Mouse (Mus musculus) bone marrow, adult 2 months (tissue): Measurements from ENCODE around the gene Cdkl5. TPM values are rescaled to one million over a fixed set of nuclear protein-coding genes. Genes with fewer than 3 reads are reported as not detected.

ENCODE experiments used
- H3K27ac ChIP-seq: fragments of 200-500 bp; 2 replicates; pipeline ENCODE4 v1.5.1; 2012; ENCODE audit warnings: low read depth, mild to moderate bottlenecking, control low read depth, inconsistent platforms, low read length; ENCODE audit not compliant: control insufficient read depth, poor library complexity, insufficient read depth
- H3K4me1 ChIP-seq: fragments of 200-500 bp; 2 replicates; pipeline ENCODE4 v1.6.1; 2011; ENCODE audit warnings: low read length; ENCODE audit not compliant: control insufficient read depth, insufficient read depth
- H3K4me3 ChIP-seq: fragments of 200-500 bp; replicated peaks from 2 replicates; pipeline ENCODE3; 2011; ENCODE audit warnings: mild to moderate bottlenecking, low read depth, low read length, control low read depth; ENCODE audit not compliant: control insufficient read depth
- CTCF ChIP-seq: fragments of 200-500 bp; IDR thresholded peaks from 2 replicates; pipeline ENCODE4 v1.5.1; 2011; ENCODE audit warnings: low read length, control low read depth; ENCODE audit not compliant: control insufficient read depth, insufficient read depth
- POLR2A ChIP-seq: fragments of 200-500 bp; IDR thresholded peaks from 2 replicates; pipeline ENCODE4 v1.6.1; 2011; ENCODE audit warnings: low read depth, mild to moderate bottlenecking, control low read depth, low read length, borderline replicate concordance; ENCODE audit not compliant: control insufficient read depth
- WGBS: fragments of 180-500 bp; shearing (Covaris S2); methylation state at CpG from one replicate; pipeline ENCODE4 v1.1.7; 2018; 5-methylcytosine and 5-hydroxymethylcytosine counted together
- polyA plus RNA-seq: library from polyadenylated mRNA; stranded (reverse); fragments of >200 nt; gene quantifications from 2 replicates; pipeline ENCODE4 v1.2.4, GENCODE M21; 2011; ENCODE audit warnings: low replicate concordance; ENCODE audit not compliant: missing spikeins, insufficient read depth, insufficient read length

Cdkl5 gene
- polyA plus RNA-seq, 1 experiment = 1.7 TPM

- H3K4me3 ChIP-seq = no peak overlapping the region
- TF ChIP-seq CTCF (no peak), POLR2A (no peak)
- H3K4me1 ChIP-seq = no peaks in the 10 kb centered on the region
- 78% methylated on average over 2 of the region's 2 CpGs for WGBS
- H3K27ac ChIP-seq = no peak overlapping the region
These were observed 89.3 kb downstream of the Cdkl5 start for GRCm38 (mm10) chrX:160905041-160905678.

- TF ChIP-seq POLR2A (no peak), CTCF (no peak)
- Histone ChIP-seq H3K4me1 (no peaks in the 10 kb centered on the region), H3K4me3 (no peak overlapping the region), H3K27ac (no peak overlapping the region)
- 98% methylated on average over 2 of the region's 2 CpGs for WGBS
These were observed 93.4 kb downstream of the Cdkl5 start for GRCm38 (mm10) chrX:160901118-160901517.

- WGBS = 74% methylated on average over 1 of the region's 1 CpGs
- TF ChIP-seq POLR2A (no peak), CTCF (no peak)
- no peak overlapping the region for H3K4me3 ChIP-seq
- no peak overlapping the region for H3K27ac ChIP-seq
- no peaks in the 10 kb centered on the region for H3K4me1 ChIP-seq
These were observed 102.4 kb downstream of the Cdkl5 start for GRCm38 (mm10) chrX:160892077-160892476.

- no peak for TF ChIP-seq POLR2A
- no peak for TF ChIP-seq CTCF
- Histone ChIP-seq H3K27ac (no peak overlapping the region), H3K4me3 (no peak overlapping the region), H3K4me1 (no peaks in the 10 kb centered on the region)
- WGBS = 65% methylated on average over 2 of the region's 2 CpGs
These were observed 108.2 kb downstream of the Cdkl5 start for GRCm38 (mm10) chrX:160886301-160886700.

- Histone ChIP-seq H3K4me1 (no peaks in the 10 kb centered on the region), H3K27ac (no peak overlapping the region), H3K4me3 (no peak overlapping the region)
- 84% methylated on average over 4 of the region's 4 CpGs for WGBS
- TF ChIP-seq POLR2A = no peak
- no peak for TF ChIP-seq CTCF
These were observed 127.9 kb downstream of the Cdkl5 start for GRCm38 (mm10) chrX:160866576-160866975.

- 83% methylated on average over 4 of the region's 4 CpGs for WGBS
- Histone ChIP-seq H3K4me1 (no peaks in the 10 kb centered on the region), H3K4me3 (no peak overlapping the region), H3K27ac (no peak overlapping the region)
- TF ChIP-seq POLR2A (no peak), CTCF (no peak)
These were observed 129.5 kb downstream of the Cdkl5 start for GRCm38 (mm10) chrX:160865022-160865421.

GRCm38 (mm10) chrX:160863689-160864383, 130.7 kb downstream of the Cdkl5 start:
- WGBS = 74% methylated on average over 4 of the region's 4 CpGs
- no peaks in the 10 kb centered on the region for H3K4me1 ChIP-seq

GRCm38 (mm10) chrX:160808226-160808625, 186.3 kb downstream of the Cdkl5 start:
- no peaks in the 10 kb centered on the region for H3K4me1 ChIP-seq
- TF ChIP-seq CTCF (no peak), POLR2A (no peak)
- H3K27ac ChIP-seq = no peak overlapping the region
- H3K4me3 ChIP-seq = no peak overlapping the region
- 81% methylated on average over 7 of the region's 7 CpGs for WGBS

More at GRCm38 (mm10) chrX:160863689-160864383, 130.7 kb downstream of the Cdkl5 start:
- Histone ChIP-seq H3K4me3 (no peak overlapping the region), H3K27ac (no peak overlapping the region)
- TF ChIP-seq CTCF (no peak), POLR2A (no peak)
